Mouse (Mus musculus) heart, postnatal 0 days (tissue): Measurements from ENCODE around the gene Adssl1.

Experiments
- CTCF ChIP-seq: IDR thresholded peaks from 2 replicates; pipeline ENCODE4 v1.5.1; 2016; ENCODE audit warnings: antibody characterized with exemption, control low read depth, low read depth
- EP300 ChIP-seq: IDR thresholded peaks from 2 replicates; pipeline ENCODE4 v1.6.1; 2016; ENCODE audit warnings: antibody characterized with exemption, low read depth

DNA sequence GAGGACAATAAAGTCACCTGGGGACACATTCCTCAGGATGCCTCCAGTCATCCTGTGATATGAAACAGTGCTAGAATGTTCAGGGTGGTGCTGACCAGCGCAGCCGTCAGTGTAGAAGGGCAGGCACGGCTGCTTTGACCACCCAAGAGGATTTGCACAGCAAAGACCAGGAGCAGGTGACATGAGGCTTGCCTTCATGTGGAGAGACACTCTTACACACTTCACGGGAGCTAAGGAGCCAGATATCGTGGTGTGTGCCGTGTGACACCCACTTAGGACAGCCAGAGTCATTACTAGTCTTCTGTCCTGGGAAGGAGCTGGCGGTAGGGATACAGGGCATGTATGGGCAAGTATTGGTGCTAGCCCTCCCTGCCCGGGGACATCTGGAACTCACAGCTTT is 49.7 kb upstream of the Adssl1 start:
- TF ChIP-seq CTCF (no peak), EP300 (no peak)
